Mouse (Mus musculus) macrophage (primary cell): ENCODE measurements around the gene Mest. TPM values are rescaled to one million over a fixed set of nuclear protein-coding genes. Genes with fewer than 3 reads are reported as not detected.

Experiments used
- H3K27ac ChIP-seq: fragments of 350-480 bp; formaldehyde crosslinking; 2 replicates; pipeline ENCODE4 v1.9.0; 2021
- H3K36me3 ChIP-seq: fragments of 350-480 bp; formaldehyde crosslinking; 2 replicates; pipeline ENCODE4 v1.9.0; 2021; ENCODE audit errors: inconsistent target
- H3K4me3 ChIP-seq: fragments of 350-480 bp; formaldehyde crosslinking; 2 replicates; pipeline ENCODE4 v1.9.0; 2021; ENCODE audit errors: inconsistent target
- H3K79me2 ChIP-seq: fragments of 350-480 bp; formaldehyde crosslinking; 2 replicates; pipeline ENCODE4 v1.9.0; 2021; ENCODE audit errors: inconsistent target
- WGBS: methylation state at CpG from one replicate; pipeline ENCODE4 v1.1.7; 2026; ENCODE audit warnings: inconsistent platforms; ENCODE audit not compliant: missing documents; 5-methylcytosine and 5-hydroxymethylcytosine counted together
- polyA plus RNA-seq: library from polyadenylated mRNA; stranded (reverse); fragments of 250-400 nt; gene quantifications from 3 replicates; pipeline ENCODE4 v1.2.4, GENCODE M21; 2018; ENCODE audit warnings: inconsistent platforms
- total RNA-seq, 78 experiments: library from RNA; depleted of rRNA; stranded (reverse); fragments of 250-400 nt; gene quantifications; 1 replicate in 9 of 78; 2 replicates in 24 of 78; 3 replicates in 43 of 78; 4 replicates in 2 of 78; pipeline ENCODE4 v1.2.4; 2018; ENCODE audit warnings: inconsistent platforms in 56 of 78

The Mest gene
- 10 to 100 TPM in 1 of 26 experiments, under 1 TPM in 4, not detected in 21; 0.28 to 51.0 (median 0.30) TPM for total RNA-seq (2018; cell fraction: chromatin; rRNA removed)
- total RNA-seq (2018; cell fraction: cytosol; rRNA removed), result under 1 TPM in 1 of 26 experiments, not detected in 25; 0.05 TPM
- 1 to 10 TPM in 1 of 26 experiments, not detected in 25; 8.7 TPM for total RNA-seq (2018; cell fraction: nucleus; rRNA removed)
- 0.07 TPM in 1 of 3 replicates, not detected in the others for polyA plus RNA-seq

GRCm38 (mm10) chr6:30723331-30723730, at the start of gene Mest:
Gene Mest, plus strand, starts transcription at chr6:30723547.
- Histone ChIP-seq H3K27ac (no peak within 1 kb of the TSS), H3K4me3 (no peak within 1 kb of the TSS), H3K36me3 (no peaks in the 10 kb centered on the region), H3K79me2 (no peaks in the 10 kb centered on the region)
- 92% methylated on average over 7 of the region's 7 CpGs for WGBS

DNA sequence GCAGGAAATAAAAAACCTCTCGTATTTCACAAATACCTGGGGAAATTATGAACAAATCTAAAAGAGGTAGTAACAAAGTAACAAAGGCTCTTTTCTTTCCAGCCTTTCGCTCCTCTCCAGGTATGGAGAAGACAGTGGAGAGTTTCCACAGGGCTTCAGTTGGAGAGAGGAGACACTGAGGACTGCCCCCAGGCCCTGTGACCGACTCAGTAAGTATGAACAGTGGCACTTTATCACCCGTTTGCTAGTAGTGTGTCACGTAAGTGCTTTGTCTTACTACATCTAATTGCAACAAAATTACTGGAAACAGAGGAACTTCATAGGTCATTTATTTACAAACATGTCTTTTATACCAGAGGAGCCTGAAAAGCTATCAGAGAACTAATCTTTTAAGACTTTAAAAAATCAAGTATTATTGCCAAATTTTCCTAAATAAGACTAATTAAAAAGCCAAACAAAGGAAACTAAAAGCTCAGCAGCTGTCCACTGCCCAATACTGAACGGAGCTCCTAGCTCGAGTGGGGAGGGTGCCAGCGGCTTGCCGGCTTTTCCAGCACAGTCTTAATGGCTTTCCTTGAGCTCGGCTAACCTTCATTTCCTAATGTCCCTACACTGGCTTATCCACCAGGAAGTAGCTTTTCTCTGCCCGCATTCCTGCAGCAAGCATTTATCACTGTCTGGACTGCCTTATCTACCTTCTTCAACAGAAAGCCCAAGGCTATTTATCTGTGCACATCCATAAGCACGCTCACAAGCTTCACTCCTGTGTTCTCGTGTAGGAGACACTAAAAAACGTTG, 49.4 kb upstream of the Mest start:
- WGBS, result 90% methylated on average over 14 of the region's 14 CpGs

DNA sequence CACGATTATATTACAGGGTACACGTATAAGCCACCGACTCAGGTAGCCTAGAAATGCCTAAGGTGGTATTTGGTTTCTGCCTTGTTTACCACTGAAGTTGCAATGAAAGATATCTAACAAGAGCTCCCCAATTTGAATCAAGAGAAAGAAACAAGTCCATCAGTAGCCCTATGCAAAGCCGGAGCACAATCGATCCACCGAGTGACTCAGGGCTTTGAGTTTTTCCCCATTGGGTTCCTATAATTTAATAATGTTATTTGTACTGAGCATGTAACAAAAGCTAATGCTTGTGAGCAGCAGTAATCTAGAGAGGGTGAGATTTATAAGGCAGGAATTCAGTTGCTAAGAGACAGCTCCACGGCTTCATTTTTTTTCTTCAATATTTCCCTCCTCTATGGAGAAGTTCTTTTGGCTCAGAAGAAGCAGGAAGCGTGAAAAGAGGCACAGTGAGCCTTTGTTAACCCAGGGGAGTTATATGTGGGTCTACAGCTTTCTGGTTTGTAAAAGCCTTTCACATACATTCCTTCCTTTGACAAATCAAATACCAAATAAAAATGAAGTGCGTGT, 48.5 kb upstream of the Mest start:
- Histone ChIP-seq H3K79me2 (no peaks in the 10 kb centered on the region), H3K27ac (no peak overlapping the region), H3K4me3 (no peak overlapping the region), H3K36me3 (no peaks in the 10 kb centered on the region)
- WGBS, result 70% methylated on average over 9 of the region's 9 CpGs

More for the DNA sequence above, 49.4 kb upstream of the Mest start:
- Histone ChIP-seq H3K36me3 (no peaks in the 10 kb centered on the region), H3K79me2 (no peaks in the 10 kb centered on the region), H3K4me3 (no peak overlapping the region), H3K27ac (no peak overlapping the region)

- Histone ChIP-seq H3K4me3 (no peak overlapping the region), H3K27ac (no peak overlapping the region), H3K79me2 (no peaks in the 10 kb centered on the region), H3K36me3 (no peaks in the 10 kb centered on the region)
- 59% methylated on average over 11 of the region's 11 CpGs for WGBS
Observed at GRCm38 (mm10) chr6:30675281-30675771, 48.0 kb upstream of the Mest start.

DNA sequence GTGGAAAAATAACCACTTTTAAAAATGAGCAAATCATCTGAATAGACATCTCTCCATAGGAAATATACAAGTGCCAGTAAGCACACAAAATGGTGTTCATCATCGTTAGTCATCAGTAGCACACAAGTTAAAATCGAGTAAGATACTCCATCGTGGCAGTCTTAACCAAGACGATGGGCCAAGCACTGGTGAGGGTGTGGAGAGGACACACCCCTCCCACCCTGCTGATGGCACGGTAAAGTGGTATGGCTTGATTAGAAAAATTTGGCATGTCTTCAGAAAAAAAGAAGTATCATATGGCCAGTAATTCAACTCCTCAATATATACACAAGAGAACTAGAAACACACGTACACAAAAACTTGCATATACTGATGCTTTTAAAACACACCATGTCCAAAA, 46.8 kb upstream of the Mest start:
- WGBS, result 95% methylated on average over 6 of the region's 6 CpGs
- no peak overlapping the region for H3K4me3 ChIP-seq
- H3K79me2 ChIP-seq, result no peaks in the 10 kb centered on the region
- no peaks in the 10 kb centered on the region for H3K36me3 ChIP-seq
- H3K27ac ChIP-seq, result no peak overlapping the region

DNA sequence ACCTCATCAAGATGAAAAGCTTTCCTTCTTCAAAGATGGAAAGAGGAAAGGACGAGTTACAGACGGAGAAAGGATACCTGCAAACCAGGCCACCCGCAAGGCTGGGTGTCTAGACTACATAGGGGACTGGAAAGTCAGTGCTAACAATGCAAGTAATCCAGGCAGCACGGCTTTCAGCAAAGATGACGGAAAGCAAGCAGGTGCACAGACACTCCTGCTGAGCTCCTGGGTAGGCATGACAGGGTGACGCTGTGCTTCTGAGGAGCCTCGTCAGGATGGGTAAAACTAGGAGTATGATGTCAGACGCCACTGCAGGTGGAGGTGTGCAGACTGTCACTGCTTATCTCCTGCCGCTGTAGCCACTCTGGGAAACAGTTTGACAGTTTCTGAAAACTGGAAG, 45.8 kb upstream of the Mest start:
- WGBS, result 94% methylated on average over 9 of the region's 9 CpGs
- no peak overlapping the region for H3K4me3 ChIP-seq
- no peak overlapping the region for H3K27ac ChIP-seq
- no peaks in the 10 kb centered on the region for H3K79me2 ChIP-seq
- H3K36me3 ChIP-seq, result no peaks in the 10 kb centered on the region

DNA sequence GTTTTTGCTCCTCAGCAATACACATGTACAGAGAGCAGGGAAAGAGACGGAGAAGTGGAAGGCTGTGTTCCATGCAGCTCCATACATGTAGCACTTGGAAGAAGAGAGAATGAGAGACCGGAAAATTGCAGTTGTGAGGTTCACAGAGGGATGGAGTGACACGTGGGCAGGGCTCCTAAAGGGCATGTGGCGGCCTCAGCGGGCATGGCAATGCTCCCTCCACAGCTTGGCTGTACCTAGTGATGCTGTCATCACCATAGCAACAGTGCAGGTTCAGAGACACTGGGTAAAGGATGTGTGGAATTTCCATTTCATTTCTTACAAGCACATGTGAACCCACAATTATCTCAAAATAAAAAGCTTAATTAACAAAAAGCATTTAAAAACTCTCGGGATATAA, 44.9 kb upstream of the Mest start:
- Histone ChIP-seq H3K4me3 (no peak overlapping the region), H3K27ac (no peak overlapping the region), H3K36me3 (no peaks in the 10 kb centered on the region), H3K79me2 (no peaks in the 10 kb centered on the region)
- WGBS, result 94% methylated on average over 6 of the region's 6 CpGs

DNA sequence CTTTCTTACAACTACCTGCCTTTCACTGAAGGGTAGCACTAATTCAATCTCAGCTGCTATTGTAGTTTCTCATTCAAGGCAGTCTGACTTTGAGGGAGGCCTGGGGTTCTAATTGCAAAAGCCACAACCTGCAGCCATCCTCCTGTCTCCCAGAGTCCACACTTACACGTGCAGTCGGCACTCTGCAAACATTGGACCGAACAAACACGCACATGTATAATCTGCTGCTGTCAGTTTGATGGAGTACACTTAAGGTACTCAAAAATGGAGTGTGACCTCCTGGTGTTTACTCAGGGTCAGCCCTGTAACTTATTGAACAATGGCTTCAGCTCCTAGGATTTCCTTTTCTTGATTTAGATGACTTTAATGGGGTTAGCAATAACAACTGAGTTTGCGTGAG, 43.8 kb upstream of the Mest start:
- Histone ChIP-seq H3K36me3 (no peaks in the 10 kb centered on the region), H3K4me3 (no peak overlapping the region), H3K79me2 (no peaks in the 10 kb centered on the region), H3K27ac (no peak overlapping the region)
- 93% methylated on average over 5 of the region's 5 CpGs for WGBS

- no peaks in the 10 kb centered on the region for H3K79me2 ChIP-seq
- H3K27ac ChIP-seq, result no peak overlapping the region
- WGBS, result 93% methylated on average over 7 of the region's 7 CpGs
- no peak overlapping the region for H3K4me3 ChIP-seq
- H3K36me3 ChIP-seq, result no peaks in the 10 kb centered on the region
Observed at GRCm38 (mm10) chr6:30680442-30680841, 42.9 kb upstream of the Mest start.

DNA sequence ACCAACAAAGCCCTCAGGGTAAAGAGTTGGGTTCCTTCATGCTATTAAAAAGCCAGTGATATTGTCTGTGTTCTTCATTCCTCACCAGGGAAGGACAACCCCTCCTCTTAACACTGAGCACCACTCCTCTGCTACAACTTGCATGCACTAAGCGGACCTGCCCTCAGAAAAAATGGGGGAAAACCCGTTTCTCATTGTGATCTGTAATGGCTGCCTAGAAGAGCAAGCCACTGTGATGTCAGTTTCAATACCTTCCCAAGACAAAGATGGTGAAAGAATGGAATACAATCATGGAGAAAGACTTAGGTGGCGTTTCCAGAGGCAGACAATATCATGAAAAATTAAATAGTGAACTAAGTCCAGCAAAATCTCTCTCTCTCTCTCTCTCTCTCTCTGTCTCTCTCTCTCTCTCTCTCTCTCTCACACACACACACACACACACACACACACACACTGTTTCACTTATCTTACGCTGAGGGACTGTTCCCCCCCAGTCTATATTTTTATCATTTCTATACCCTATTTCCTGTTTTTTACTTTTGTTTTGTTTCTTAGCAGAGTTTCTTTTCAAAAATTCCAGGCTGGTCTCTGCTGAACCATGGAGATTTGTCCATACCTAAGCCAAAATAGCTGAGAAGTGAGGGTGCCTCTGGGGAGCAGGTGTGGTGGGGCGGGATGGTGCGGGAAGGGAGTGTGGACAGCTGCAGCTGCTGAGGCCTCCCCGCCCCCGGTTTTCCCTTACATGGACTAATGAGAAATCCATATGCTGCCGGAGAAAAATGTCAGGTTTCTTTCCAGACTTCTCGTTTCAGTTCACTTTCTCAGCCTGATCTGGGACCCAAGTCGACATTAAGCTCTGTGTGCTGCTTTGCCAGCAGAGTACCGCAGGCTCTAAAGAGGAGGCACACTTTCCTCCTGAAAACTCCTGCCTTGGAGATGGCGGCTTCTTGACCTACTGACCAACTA, 41.1 kb upstream of the Mest start:
- Histone ChIP-seq H3K4me3 (no peak overlapping the region), H3K36me3 (no peaks in the 10 kb centered on the region), H3K79me2 (no peaks in the 10 kb centered on the region), H3K27ac (no peak overlapping the region)
- WGBS, result 86% methylated on average over 13 of the region's 13 CpGs

- no peaks in the 10 kb centered on the region for H3K36me3 ChIP-seq
- H3K79me2 ChIP-seq, result no peaks in the 10 kb centered on the region
- no peak overlapping the region for H3K4me3 ChIP-seq
- 93% methylated on average over 1 of the region's 1 CpGs for WGBS
- no peak overlapping the region for H3K27ac ChIP-seq
Observed at GRCm38 (mm10) chr6:30684570-30684969, 38.8 kb upstream of the Mest start.

DNA sequence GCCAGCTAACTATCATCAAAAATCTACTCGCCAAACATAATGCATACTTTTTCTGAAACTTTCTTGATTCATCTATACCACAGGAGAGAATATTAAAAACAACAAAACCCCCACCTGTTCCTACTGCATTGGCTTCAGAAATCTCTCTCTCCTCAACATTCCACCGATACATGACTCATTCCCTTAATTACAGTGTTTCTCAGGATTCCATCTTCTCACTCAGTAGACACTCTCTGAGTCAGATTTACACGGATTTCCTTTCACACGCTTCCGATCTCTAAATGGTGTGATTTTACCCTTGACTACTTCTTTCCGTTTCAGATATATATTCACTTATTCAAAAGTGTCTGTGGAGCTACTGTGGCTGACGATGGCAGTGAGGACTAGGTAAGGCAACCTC, 36.1 kb upstream of the Mest start:
- WGBS, result 96% methylated on average over 6 of the region's 7 CpGs

GRCm38 (mm10) chr6:30692826-30693225, 30.5 kb upstream of the Mest start:
- H3K27ac ChIP-seq, result peak overlapping the region; percentile 57; the same call in 1 of the 2 replicates
- peak overlapping the region; percentile 39 for H3K4me3 ChIP-seq
- no peaks in the 10 kb centered on the region for H3K79me2 ChIP-seq
- no peaks in the 10 kb centered on the region for H3K36me3 ChIP-seq
- 69% methylated on average over 5 of the region's 5 CpGs for WGBS

More for the DNA sequence above, 36.1 kb upstream of the Mest start:
- Histone ChIP-seq H3K36me3 (no peaks in the 10 kb centered on the region), H3K79me2 (no peaks in the 10 kb centered on the region), H3K4me3 (no peak overlapping the region), H3K27ac (no peak overlapping the region)

- Histone ChIP-seq H3K4me3 (peak within 1 kb of the TSS; percentile 39), H3K79me2 (no peaks in the 10 kb centered on the region), H3K27ac (peak within 1 kb of the TSS; percentile 57), H3K36me3 (no peaks in the 10 kb centered on the region)
- 1% methylated on average over 41 of the region's 52 CpGs for WGBS
Observed at GRCm38 (mm10) chr6:30693350-30693991, 29.9 kb upstream of the Mest start, which contains the start of gene Cep41. Gene Cep41, minus strand, starts transcription at chr6:30693749.
